ENCODE assay signal across 8 mouse cellular contexts in the genomic region with DNA sequence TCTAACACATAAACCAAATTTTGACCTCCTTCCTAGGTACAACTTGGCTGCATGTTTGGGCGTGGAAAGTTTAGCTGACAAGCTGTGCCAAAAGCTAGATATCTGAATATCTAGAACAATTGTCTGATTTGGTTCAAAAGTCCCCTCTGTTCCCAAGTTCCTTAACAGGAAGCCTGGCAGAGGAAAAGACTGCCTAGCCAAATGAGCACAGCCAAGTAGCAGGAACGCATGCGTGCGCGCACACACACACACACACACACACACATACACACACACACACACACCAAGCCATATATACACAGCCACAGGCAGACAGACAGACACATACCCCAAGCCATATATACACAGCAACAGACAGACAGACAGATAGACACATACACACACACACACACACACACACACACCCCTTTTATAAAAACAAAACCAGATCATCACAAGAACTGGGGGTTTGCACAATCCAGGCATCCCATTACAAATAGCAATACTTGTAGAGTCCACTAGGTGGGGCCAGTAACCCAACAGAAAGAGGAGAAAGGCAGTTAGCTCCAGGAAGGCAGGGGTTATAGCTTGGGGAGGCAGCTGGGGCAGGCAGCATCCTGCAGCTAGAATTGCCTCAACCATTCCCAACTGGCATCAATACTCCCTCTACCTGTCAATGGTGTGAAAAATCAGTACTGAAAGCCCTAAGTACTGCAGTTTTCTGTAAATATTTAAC.
DNase-seq lines count a peak whose midpoint lies in the region; ATAC-seq and TF ChIP-seq lines count a peak whose summit lies in the region.

No protein-coding gene starts in this region.

- no peaks in the 10 kb centered on the region for H3K27me3 ChIP-seq in heart, embryonic 16.5 days (ENCODE audit: control insufficient read depth, insufficient read depth, low read length)
- no peaks in the 10 kb centered on the region for H3K27me3 ChIP-seq in midbrain, embryonic 15.5 days (replicated peaks)

- peak; percentile 37; the same call in 1 of the 2 replicates for ATAC-seq in heart, embryonic 16.5 days (replicated peaks; ENCODE audit: extremely low read depth, insufficient read depth, low FRiP score)
- ATAC-seq in midbrain, embryonic 15.5 days (replicated peaks), result no peak

- H3K9me3 ChIP-seq in ES-E14 (ENCODE audit: control insufficient read depth, insufficient read depth, low read depth, low read length), result no peaks in the 10 kb centered on the region
- no peaks in the 10 kb centered on the region for H3K9me3 ChIP-seq in heart, embryonic 16.5 days (replicated peaks; ENCODE audit: control insufficient read depth, low read length)
- no peaks in the 10 kb centered on the region for H3K9me3 ChIP-seq in midbrain, embryonic 15.5 days

- H3K4me3 ChIP-seq in ES-E14 (ENCODE audit: insufficient read depth in 1 of 2, low read depth in 1 of 2, low read length in 2 of 2, poor library complexity in 1 of 2, severe bottlenecking in 1 of 2), result no peak overlapping the region
- H3K4me3 ChIP-seq in heart, embryonic 16.5 days (ENCODE audit: low read length), result no peak overlapping the region
- H3K4me3 ChIP-seq in midbrain, embryonic 15.5 days, result no peak overlapping the region

- DNase-seq in layer of hippocampus, adult 11-12 months (ENCODE audit: low spot score), result peak; percentile 84
- no peak for DNase-seq in layer of hippocampus, adult 9-10 months (ENCODE audit: low spot score)
- peak; percentile 74 for DNase-seq in ES-E14 (ENCODE audit: low read depth, low spot score)
- DNase-seq in cerebellum, adult 9-11 months, result peak; percentile 43
- DNase-seq in layer of hippocampus, postnatal 14 days (ENCODE audit: low spot score in 2 of 2), result peak; percentile 65 to 88
- peak; percentile 39 to 46 for DNase-seq in thymus, postnatal 36 days

- H3K4me1 ChIP-seq in ES-E14 (ENCODE audit: control insufficient read depth in 2 of 2, insufficient read depth in 2 of 2, low read length in 2 of 2, poor library complexity in 1 of 2), result peaks cover 0 to 5% of the 10 kb centered on the region in 2 experiments; a peak in 1 of 4 replicates
- H3K4me1 ChIP-seq in heart, embryonic 16.5 days (ENCODE audit: control insufficient read depth, insufficient read depth, low read length), result peaks cover 9% of the 10 kb centered on the region
- peaks cover 33% of the 10 kb centered on the region for H3K4me1 ChIP-seq in midbrain, embryonic 15.5 days

- H3K36me3 ChIP-seq in ES-E14 (ENCODE audit: control insufficient read depth, insufficient read depth, low read length, poor library complexity, severe bottlenecking), result no peaks in the 10 kb centered on the region
- no peaks in the 10 kb centered on the region for H3K36me3 ChIP-seq in heart, embryonic 16.5 days (ENCODE audit: control insufficient read depth, insufficient read depth)
- no peaks in the 10 kb centered on the region for H3K36me3 ChIP-seq in midbrain, embryonic 15.5 days (replicated peaks)

- no peak overlapping the region for H3K4me2 ChIP-seq in heart, embryonic 16.5 days (ENCODE audit: low read depth, low read length)
- no peak overlapping the region for H3K4me2 ChIP-seq in midbrain, embryonic 15.5 days

- 56% methylated on average over 5 of the region's 5 CpGs for WGBS in heart, embryonic 16.5 days
- 76% methylated on average over 5 of the region's 5 CpGs for WGBS in midbrain, embryonic 15.5 days

- in situ Hi-C loops in ES-E14 (cut with MboI; ENCODE audit: low sequenced_read_pairs in 2 of 2, unreplicated experiment in 2 of 2), result no loop called here

- H3K9ac ChIP-seq in ES-E14 (ENCODE audit: insufficient read depth, low read depth, low read length, poor library complexity, severe bottlenecking), result no peak overlapping the region
- H3K9ac ChIP-seq in heart, embryonic 16.5 days (ENCODE audit: low read length), result no peak overlapping the region
- no peak overlapping the region for H3K9ac ChIP-seq in midbrain, embryonic 15.5 days

- no peak overlapping the region for H3K27ac ChIP-seq in ES-E14 (ENCODE audit: insufficient read depth, low read depth, low read length, poor library complexity, severe bottlenecking)
- H3K27ac ChIP-seq in heart, embryonic 16.5 days (ENCODE audit: low read length), result no peak overlapping the region; the same call in 1 of the 2 replicates
- peak overlapping the region; percentile 86 for H3K27ac ChIP-seq in midbrain, embryonic 15.5 days

TF ChIP-seq in ES-E14, 5 proteins besides CTCF, POLR2A, EP300 and RAD21:
- TF ChIP-seq ZC3H11A (IDR thresholded peaks at IDR 0.05; ENCODE audit: borderline replicate concordance, low read depth, low read length) (peak; percentile 45; the same call in 1 of the 2 replicates), CHD2 (IDR thresholded peaks at IDR 0.05; ENCODE audit: low read depth, low read length) (no peak)
